Comparison of ENCODE assay signal across 16 mouse cellular contexts in genomic region chr2:71294489-71294888, GRCm38 (mm10).
A peak's percentile ranks its signal among the peaks of the same experiment; 100 is the strongest.
DNase-seq lines count a peak whose midpoint lies in the region; ATAC-seq and TF ChIP-seq lines count a peak whose summit lies in the region.
"Had no signal": no experiment of that assay in that cellular context is flagged by ENCODE, and none has a peak within 500 bp of the region (broad histone marks: within the 10 kb centered on the region; RNA-seq: fewer than 3 reads in every experiment).

No protein-coding gene starts in this region.

- peak; percentile 12 for DNase-seq in lung, embryonic 14.5 days
- DNase-seq in lung, postnatal 10 days, result no peak
- no peak for DNase-seq in thymus, postnatal 14 days
- DNase-seq in left cerebral cortex, postnatal 25 days (ENCODE audit: low spot score in 2 of 2), result no peak
- DNase-seq: cerebellum, postnatal 25 days; heart, adult 18-20 months; liver, embryonic 13.5 days; right cerebral cortex, postnatal 4 days had no signal

- no peak overlapping the region for H3K4me2 ChIP-seq in lung, embryonic 14.5 days
- no peak overlapping the region for H3K4me2 ChIP-seq in embryonic facial prominence, embryonic 12.5 days (replicated peaks)
- 0 out of 2 replicates have a peak overlapping the region, but pooled peaks have one; percentile 0 for H3K4me2 ChIP-seq in forebrain, embryonic 16.5 days (ENCODE audit: low read length)
- H3K4me2 ChIP-seq in neural tube, embryonic 15.5 days, result no peak overlapping the region
- H3K4me2 ChIP-seq in intestine, embryonic 15.5 days (replicated peaks), result no peak overlapping the region
- H3K4me2 ChIP-seq: heart, embryonic 15.5 days; liver, embryonic 13.5 days had no signal

- no peak for TF ChIP-seq CTCF in lung, embryonic 14.5 days (IDR thresholded peaks at IDR 0.05; ENCODE audit: low read depth)

- ATAC-seq in lung, embryonic 14.5 days (ENCODE audit: insufficient read depth), result no peak
- ATAC-seq in embryonic facial prominence, embryonic 12.5 days (ENCODE audit: insufficient number of reproducible peaks, insufficient read depth, low FRiP score, low TSS enrichment), result no peak
- 0 out of 2 replicates have a peak, but pooled peaks have one; percentile 36 for ATAC-seq in forebrain, embryonic 16.5 days
- ATAC-seq in neural tube, embryonic 15.5 days (ENCODE audit: low FRiP score), result no peak
- ATAC-seq in intestine, embryonic 15.5 days, result no peak
- ATAC-seq: intestine, postnatal 0 days had no signal

- 12% methylated on average over 7 of the region's 7 CpGs for WGBS in lung, embryonic 14.5 days
- 18% methylated on average over 7 of the region's 7 CpGs for WGBS in embryonic facial prominence, embryonic 12.5 days
- WGBS in forebrain, embryonic 16.5 days, result 9% methylated on average over 7 of the region's 7 CpGs
- 52% methylated on average over 7 of the region's 7 CpGs for WGBS in neural tube, embryonic 15.5 days
- 22% methylated on average over 7 of the region's 7 CpGs for WGBS in intestine, embryonic 15.5 days

- H3K36me3 ChIP-seq in lung, embryonic 14.5 days (ENCODE audit: insufficient read depth), result peaks cover 10% of the 10 kb centered on the region; the same call in 1 of the 2 replicates
- H3K36me3 ChIP-seq in embryonic facial prominence, embryonic 12.5 days, result no peaks in the 10 kb centered on the region
- H3K36me3 ChIP-seq in forebrain, embryonic 16.5 days (ENCODE audit: control insufficient read depth, insufficient read depth), result no peaks in the 10 kb centered on the region
- H3K36me3 ChIP-seq in neural tube, embryonic 15.5 days, result peaks cover 23% of the 10 kb centered on the region
- no peaks in the 10 kb centered on the region for H3K36me3 ChIP-seq in intestine, embryonic 15.5 days
- H3K36me3 ChIP-seq: liver, embryonic 13.5 days had no signal

- intact Hi-C loops in left cerebral cortex, postnatal 25 days (cut with DNase I), result no loop called here

- H3K4me1 ChIP-seq in lung, embryonic 14.5 days (ENCODE audit: insufficient read depth), result no peaks in the 10 kb centered on the region
- H3K4me1 ChIP-seq in embryonic facial prominence, embryonic 12.5 days, result peaks cover 18% of the 10 kb centered on the region
- H3K4me1 ChIP-seq in forebrain, embryonic 16.5 days (replicated peaks; ENCODE audit: control insufficient read depth, insufficient read depth, low read length), result peaks cover 12% of the 10 kb centered on the region
- H3K4me1 ChIP-seq in neural tube, embryonic 15.5 days, result peaks cover 6% of the 10 kb centered on the region; the same call in 1 of the 2 replicates
- no peaks in the 10 kb centered on the region for H3K4me1 ChIP-seq in intestine, embryonic 15.5 days (replicated peaks)
- H3K4me1 ChIP-seq: heart, embryonic 15.5 days; liver, embryonic 13.5 days had no signal

- H3K27me3 ChIP-seq in lung, embryonic 14.5 days (ENCODE audit: insufficient read depth, low read length), result no peaks in the 10 kb centered on the region
- no peaks in the 10 kb centered on the region for H3K27me3 ChIP-seq in embryonic facial prominence, embryonic 12.5 days
- no peaks in the 10 kb centered on the region for H3K27me3 ChIP-seq in forebrain, embryonic 16.5 days (replicated peaks; ENCODE audit: control insufficient read depth, insufficient read depth, low read length)
- H3K27me3 ChIP-seq in neural tube, embryonic 15.5 days (replicated peaks), result no peaks in the 10 kb centered on the region
- no peaks in the 10 kb centered on the region for H3K27me3 ChIP-seq in intestine, embryonic 15.5 days (replicated peaks)
- H3K27me3 ChIP-seq: heart, embryonic 15.5 days; liver, embryonic 13.5 days had no signal

- H3K9ac ChIP-seq in lung, embryonic 14.5 days, result no peak overlapping the region
- H3K9ac ChIP-seq in embryonic facial prominence, embryonic 12.5 days, result no peak overlapping the region
- no peak overlapping the region for H3K9ac ChIP-seq in forebrain, embryonic 16.5 days (replicated peaks; ENCODE audit: low read depth, low read length)
- no peak overlapping the region for H3K9ac ChIP-seq in neural tube, embryonic 15.5 days (replicated peaks)
- H3K9ac ChIP-seq in intestine, embryonic 15.5 days, result no peak overlapping the region
- H3K9ac ChIP-seq: heart, embryonic 15.5 days; liver, embryonic 13.5 days had no signal

- H3K27ac ChIP-seq in lung, embryonic 14.5 days (ENCODE audit: low read depth), result no peak overlapping the region
- H3K27ac ChIP-seq in embryonic facial prominence, embryonic 12.5 days, result peak overlapping the region; percentile 41; the same call in 1 of the 2 replicates
- H3K27ac ChIP-seq in forebrain, embryonic 16.5 days (ENCODE audit: low read length), result peak overlapping the region; percentile 56; the same call in 1 of the 2 replicates
- 0 out of 2 replicates have a peak overlapping the region, but pooled peaks have one; percentile 23 for H3K27ac ChIP-seq in neural tube, embryonic 15.5 days (replicated peaks)
- no peak overlapping the region for H3K27ac ChIP-seq in intestine, embryonic 15.5 days
- H3K27ac ChIP-seq: heart, embryonic 15.5 days; kidney, postnatal 0 days; layer of hippocampus, adult 2 months; liver, embryonic 13.5 days had no signal

- no peak overlapping the region for H3K4me3 ChIP-seq in lung, embryonic 14.5 days (ENCODE audit: low read depth, low read length)
- H3K4me3 ChIP-seq in embryonic facial prominence, embryonic 12.5 days, result no peak overlapping the region
- H3K4me3 ChIP-seq in forebrain, embryonic 16.5 days (replicated peaks; ENCODE audit: low read length), result no peak overlapping the region
- H3K4me3 ChIP-seq in neural tube, embryonic 15.5 days (replicated peaks), result no peak overlapping the region
- H3K4me3 ChIP-seq in intestine, embryonic 15.5 days (replicated peaks), result no peak overlapping the region
- H3K4me3 ChIP-seq: heart, embryonic 15.5 days; layer of hippocampus, adult 2 months; liver, embryonic 13.5 days had no signal

- no peaks in the 10 kb centered on the region for H3K9me3 ChIP-seq in lung, embryonic 14.5 days (ENCODE audit: low read depth, low read length)
- no peaks in the 10 kb centered on the region for H3K9me3 ChIP-seq in embryonic facial prominence, embryonic 12.5 days
- no peaks in the 10 kb centered on the region for H3K9me3 ChIP-seq in forebrain, embryonic 16.5 days (ENCODE audit: control insufficient read depth, low read length)
- no peaks in the 10 kb centered on the region for H3K9me3 ChIP-seq in neural tube, embryonic 15.5 days (replicated peaks)
- no peaks in the 10 kb centered on the region for H3K9me3 ChIP-seq in intestine, embryonic 15.5 days
- H3K9me3 ChIP-seq: heart, embryonic 15.5 days; liver, embryonic 13.5 days had no signal

Comparison
In these comparisons a context has a peak if more than half of its experiments do, and no peak if none do; other contexts are left out.
1. H3K27ac ChIP-seq: peak in embryonic facial prominence, embryonic 12.5 days (single experiment), forebrain, embryonic 16.5 days (single experiment) and neural tube, embryonic 15.5 days (single experiment); none in lung, embryonic 14.5 days (single experiment) and intestine, embryonic 15.5 days (single experiment).